Mouse (Mus musculus) gastrocnemius, postnatal 4 days (tissue): ENCODE measurements around the gene Csnk2a1. TPM values are rescaled to one million over a fixed set of nuclear protein-coding genes. Genes with fewer than 3 reads are reported as not detected.
"Not testable (repeated sequence)": the region's sequence is repeated elsewhere in the genome, so short reads cannot be mapped to it uniquely, and the experiment has no call there.

Experiments used
- DNase-seq, 2 experiments: peaks; one replicate each; pipeline ENCODE4 v3.0.0; 2021 to 2022; ENCODE audit warnings: low spot score in 2 of 2, mixed read lengths in 2 of 2
- long read RNA-seq, 2 experiments: library from polyadenylated mRNA; stranded (forward); transcript quantifications; one replicate each; pipeline ENCODE4 v2.0.0; 2021
- total RNA-seq, 2 experiments: library from RNA; stranded (reverse); gene quantifications; 2 replicates each; pipeline ENCODE4 v1.2.3; 2021

Gene Csnk2a1
- total RNA-seq = 10 to 100 TPM; 77.4 to 89.6 TPM
- long read RNA-seq, experiment 1, full-length matches to known transcripts = 1 of 6 reads
- long read RNA-seq, experiment 1, partial matches to known transcripts = 4 of 6 reads
- long read RNA-seq, experiment 1, other reads (novel, unspliced or antisense) = 1 of 6 reads
- long read RNA-seq, experiment 2, full-length matches to known transcripts = 1 of 9 reads
- long read RNA-seq, experiment 2, partial matches to known transcripts = 0 of 9 reads
- long read RNA-seq, experiment 2, other reads (novel, unspliced or antisense) = 8 of 9 reads

GRCm38 (mm10) chr2:152226248-152227050 is at the start of gene Csnk2a1:
Gene Csnk2a1, plus strand, starts transcription at chr2:152226839.
- peak; percentile 80 to 89 for DNase-seq

- DNase-seq = peak in 1 of 2 experiments; percentile 35
These were observed 49.4 kb upstream of the Csnk2a1 start for GRCm38 (mm10) chr2:152177162-152177805.

GRCm38 (mm10) chr2:152177806-152178170 is 48.9 kb upstream of the Csnk2a1 start:
- no peak for DNase-seq

- no peak for DNase-seq
These were observed 48.3 kb upstream of the Csnk2a1 start for GRCm38 (mm10) chr2:152178345-152178744.

GRCm38 (mm10) chr2:152179301-152179700 is 47.3 kb upstream of the Csnk2a1 start:
- no peak for DNase-seq

GRCm38 (mm10) chr2:152180323-152180722 is 46.3 kb upstream of the Csnk2a1 start:
- peak; percentile 46 to 75 for DNase-seq

- no peak for DNase-seq
These were observed 39.5 kb upstream of the Csnk2a1 start for GRCm38 (mm10) chr2:152187132-152187531.

GRCm38 (mm10) chr2:152189213-152189612 is 37.4 kb upstream of the Csnk2a1 start:
- no peak for DNase-seq

GRCm38 (mm10) chr2:152189640-152190039 is 37.0 kb upstream of the Csnk2a1 start:
- DNase-seq = no peak

GRCm38 (mm10) chr2:152190161-152190560 is 36.5 kb upstream of the Csnk2a1 start:
- no peak for DNase-seq

GRCm38 (mm10) chr2:152192591-152193345 is 33.9 kb upstream of the Csnk2a1 start:
- DNase-seq = no peak

- DNase-seq = no peak
These were observed 33.3 kb upstream of the Csnk2a1 start for GRCm38 (mm10) chr2:152193346-152193710.

GRCm38 (mm10) chr2:152194586-152194985 is 32.1 kb upstream of the Csnk2a1 start:
- no peak for DNase-seq

GRCm38 (mm10) chr2:152196896-152197295 is 29.7 kb upstream of the Csnk2a1 start:
- no peak for DNase-seq

GRCm38 (mm10) chr2:152197301-152197712 is 29.3 kb upstream of the Csnk2a1 start:
- peak in 1 of 2 experiments; percentile 51 for DNase-seq

GRCm38 (mm10) chr2:152206139-152206538 is 20.5 kb upstream of the Csnk2a1 start:
- DNase-seq = not testable (repeated sequence)

GRCm38 (mm10) chr2:152211871-152212270 is 14.8 kb upstream of the Csnk2a1 start:
- DNase-seq = no peak

- no peak for DNase-seq
These were observed 9.7 kb upstream of the Csnk2a1 start for GRCm38 (mm10) chr2:152216975-152217374.

GRCm38 (mm10) chr2:152223521-152224300 is 2.9 kb upstream of the Csnk2a1 start:
- no peak for DNase-seq

- no peak for DNase-seq
These were observed 1.1 kb upstream of the Csnk2a1 start for GRCm38 (mm10) chr2:152225536-152225935.
